Mouse (Mus musculus): ENCODE results near the gene Tle3. TPM values are rescaled to one million over a fixed set of nuclear protein-coding genes. Genes with fewer than 3 reads are reported as not detected.

Gene Tle3
- 10 to 100 TPM; 69.2 to 71.5 TPM for total RNA-seq (2021)
- long read RNA-seq, experiment 1, partial matches to known transcripts, result 8 of 13 reads
- long read RNA-seq, experiment 1, other reads (novel, unspliced or antisense), result 5 of 13 reads
- long read RNA-seq, experiment 2, partial matches to known transcripts, result 9 of 9 reads
- long read RNA-seq, experiment 2, other reads (novel, unspliced or antisense), result 0 of 9 reads

GRCm38 (mm10) chr9:61371755-61372509, at the start of gene Tle3:
Gene Tle3 (plus strand): TSS chr9:61372366.
- DNase-seq (ENCODE audit: extremely low spot score in 1 of 2, low spot score in 2 of 2), result peak; percentile 98 to 99
- peak within 1 kb of the TSS; percentile 96 for H3K27ac ChIP-seq
- TF ChIP-seq CTCF (IDR thresholded peaks at IDR 0.05), result peak; percentile 65
- H3K4me3 ChIP-seq, result peak within 1 kb of the TSS; percentile 91
- intact Hi-C loops (cut with DNase I), result loop anchor here (1.0 to 5.0 kb wide), 11 partner anchors 93 to 527 kb away; no protein-coding TSS in a partner anchor

GRCm38 (mm10) chr9:61323221-61323620, 48.9 kb upstream of the Tle3 start:
- DNase-seq (ENCODE audit: extremely low spot score in 1 of 2, low spot score in 2 of 2), result no peak
- intact Hi-C loops (cut with DNase I), result no loop called here
- Histone ChIP-seq H3K4me3 (no peak overlapping the region), H3K27ac (no peak overlapping the region)
- TF ChIP-seq CTCF (IDR thresholded peaks at IDR 0.05), result no peak

- Histone ChIP-seq H3K4me3 (no peak overlapping the region), H3K27ac (no peak overlapping the region)
- intact Hi-C loops (cut with DNase I), result no loop called here
- TF ChIP-seq CTCF (IDR thresholded peaks at IDR 0.05), result no peak
- DNase-seq (ENCODE audit: extremely low spot score in 1 of 2, low spot score in 2 of 2), result no peak
Observed at GRCm38 (mm10) chr9:61323879-61324278, 48.3 kb upstream of the Tle3 start.

- no peak for TF ChIP-seq CTCF (IDR thresholded peaks at IDR 0.05)
- intact Hi-C loops (cut with DNase I), result no loop called here
- DNase-seq (ENCODE audit: extremely low spot score in 1 of 2, low spot score in 2 of 2), result no peak
- Histone ChIP-seq H3K27ac (no peak overlapping the region), H3K4me3 (no peak overlapping the region)
Observed at GRCm38 (mm10) chr9:61324354-61324753, 47.8 kb upstream of the Tle3 start.

- intact Hi-C loops (cut with DNase I), result no loop called here
Observed at GRCm38 (mm10) chr9:61325012-61325411, 47.2 kb upstream of the Tle3 start.

GRCm38 (mm10) chr9:61325931-61326351, 46.2 kb upstream of the Tle3 start:
- TF ChIP-seq CTCF (IDR thresholded peaks at IDR 0.05), result no peak
- DNase-seq (ENCODE audit: extremely low spot score in 1 of 2, low spot score in 2 of 2), result no peak
- intact Hi-C loops (cut with DNase I), result no loop called here
- Histone ChIP-seq H3K27ac (no peak overlapping the region), H3K4me3 (no peak overlapping the region)

More at GRCm38 (mm10) chr9:61325012-61325411, 47.2 kb upstream of the Tle3 start:
- no peak overlapping the region for H3K4me3 ChIP-seq
- no peak for TF ChIP-seq CTCF (IDR thresholded peaks at IDR 0.05)
- no peak for DNase-seq (ENCODE audit: extremely low spot score in 1 of 2, low spot score in 2 of 2)
- no peak overlapping the region for H3K27ac ChIP-seq

GRCm38 (mm10) chr9:61326922-61327321, 45.2 kb upstream of the Tle3 start:
- Histone ChIP-seq H3K27ac (no peak overlapping the region), H3K4me3 (no peak overlapping the region)
- intact Hi-C loops (cut with DNase I), result no loop called here
- DNase-seq (ENCODE audit: extremely low spot score in 1 of 2, low spot score in 2 of 2), result no peak
- no peak for TF ChIP-seq CTCF (IDR thresholded peaks at IDR 0.05)

GRCm38 (mm10) chr9:61328173-61328572, 44.0 kb upstream of the Tle3 start:
- intact Hi-C loops (cut with DNase I), result no loop called here
- DNase-seq (ENCODE audit: extremely low spot score in 1 of 2, low spot score in 2 of 2), result no peak
- Histone ChIP-seq H3K27ac (no peak overlapping the region), H3K4me3 (no peak overlapping the region)
- no peak for TF ChIP-seq CTCF (IDR thresholded peaks at IDR 0.05)

GRCm38 (mm10) chr9:61330747-61331146, 41.4 kb upstream of the Tle3 start:
- H3K4me3 ChIP-seq, result no peak overlapping the region
- DNase-seq (ENCODE audit: extremely low spot score in 1 of 2, low spot score in 2 of 2), result no peak
- intact Hi-C loops (cut with DNase I), result no loop called here
- no peak for TF ChIP-seq CTCF (IDR thresholded peaks at IDR 0.05)
- no peak overlapping the region for H3K27ac ChIP-seq

GRCm38 (mm10) chr9:61332226-61332936, 39.8 kb upstream of the Tle3 start:
- no peak for TF ChIP-seq CTCF (IDR thresholded peaks at IDR 0.05)
- H3K4me3 ChIP-seq, result no peak overlapping the region

GRCm38 (mm10) chr9:61336179-61336578, 36.0 kb upstream of the Tle3 start:
- intact Hi-C loops (cut with DNase I), result no loop called here
- Histone ChIP-seq H3K27ac (no peak overlapping the region), H3K4me3 (no peak overlapping the region)
- TF ChIP-seq CTCF (IDR thresholded peaks at IDR 0.05), result no peak
- no peak for DNase-seq (ENCODE audit: extremely low spot score in 1 of 2, low spot score in 2 of 2)

More at GRCm38 (mm10) chr9:61332226-61332936, 39.8 kb upstream of the Tle3 start:
- no peak for DNase-seq (ENCODE audit: extremely low spot score in 1 of 2, low spot score in 2 of 2)
- intact Hi-C loops (cut with DNase I), result no loop called here
- no peak overlapping the region for H3K27ac ChIP-seq
